Mouse (Mus musculus): Measurements from ENCODE around the gene Slc22a19.
"Not testable (repeated sequence)": the region's sequence is repeated elsewhere in the genome, so short reads cannot be mapped to it uniquely, and the experiment has no call there.

The Slc22a19 gene

DNA sequence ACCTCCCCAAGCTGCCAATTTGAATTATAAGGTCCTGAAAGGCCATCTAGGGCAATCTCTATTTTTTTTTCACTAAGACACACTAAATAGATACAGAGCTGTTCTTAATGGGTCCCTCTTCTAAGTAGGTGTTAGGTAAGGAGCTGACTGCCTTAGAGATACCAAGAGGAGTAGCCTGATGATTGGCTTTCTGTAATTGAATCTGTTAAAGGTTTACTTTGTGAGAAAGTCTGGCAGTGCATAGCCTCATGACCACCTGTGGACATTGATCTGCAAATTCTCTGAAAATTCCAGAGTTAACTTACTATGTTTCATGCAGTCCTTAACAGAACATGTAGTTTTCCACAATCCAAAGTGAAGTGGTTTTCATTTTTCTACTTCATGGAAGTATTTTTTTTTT lies at the start of gene Slc22a19:
Gene Slc22a19, minus strand, starts transcription at position 163 of the 400 bp plus-strand sequence.
- in situ Hi-C loops (cut with MseI, MboI) = no loop called here

DNA sequence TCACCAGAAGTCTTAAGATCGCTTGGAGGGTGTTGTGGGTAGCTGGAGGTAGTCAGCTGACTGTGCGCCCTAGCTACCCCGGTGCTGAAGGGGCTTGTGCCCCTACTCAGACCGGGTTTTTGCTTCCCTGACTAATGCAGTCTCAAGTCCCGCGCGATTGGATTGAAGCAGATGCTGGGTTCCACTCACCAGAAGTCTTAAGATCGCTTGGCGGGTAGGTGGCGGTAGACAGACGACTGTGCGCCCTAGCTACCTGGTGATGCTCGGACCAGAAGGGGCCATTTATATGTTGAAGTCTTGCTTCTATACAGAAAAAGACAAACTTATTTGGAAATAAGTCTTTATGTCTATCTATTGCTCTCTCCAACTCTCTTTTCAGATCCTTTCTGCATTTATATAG lies 42.3 kb upstream of the Slc22a19 start:
- in situ Hi-C loops (cut with MseI, MboI) = not testable (repeated sequence)

DNA sequence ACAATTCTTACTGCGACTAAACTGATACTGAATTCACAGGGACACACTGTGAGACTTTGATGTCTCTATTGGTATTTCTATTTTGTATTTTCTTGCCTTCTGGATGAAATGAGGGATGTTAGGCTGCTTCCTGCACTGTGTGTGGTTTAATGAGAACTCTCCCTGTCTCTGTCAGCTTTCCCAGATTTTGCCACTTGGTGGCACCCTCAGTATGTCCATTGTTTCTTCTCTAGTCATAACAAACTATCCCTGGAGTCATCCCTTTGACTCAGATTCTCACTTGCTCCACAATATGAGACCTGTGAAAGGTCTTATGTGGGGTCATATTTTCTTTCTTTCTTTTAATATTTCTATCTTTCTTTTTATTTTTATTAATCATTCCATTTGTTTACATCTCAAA lies 18.4 kb upstream of the Slc22a19 start:
- in situ Hi-C loops (cut with MseI, MboI) = no loop called here

DNA sequence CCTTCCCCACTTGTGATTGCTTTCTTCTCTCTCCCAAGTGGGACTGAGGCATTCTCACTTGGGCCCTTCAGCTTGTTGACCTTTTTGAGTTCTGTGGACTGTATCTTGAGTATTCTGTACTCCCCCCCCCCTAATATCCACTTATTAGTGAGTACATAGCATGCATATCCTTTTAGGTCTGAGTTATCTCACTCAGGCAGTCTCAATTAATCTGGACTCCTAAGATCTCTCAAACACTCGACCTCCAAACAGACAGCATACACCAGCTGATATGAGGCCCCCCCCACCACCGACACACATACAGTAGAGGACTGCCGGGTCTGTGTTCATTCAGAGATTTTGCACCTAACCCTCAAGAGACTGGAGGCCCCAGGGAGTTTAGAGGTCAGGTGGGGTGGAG lies 18.0 kb downstream of the Slc22a19 start:
- in situ Hi-C loops (cut with MseI, MboI) = not testable (repeated sequence)

DNA sequence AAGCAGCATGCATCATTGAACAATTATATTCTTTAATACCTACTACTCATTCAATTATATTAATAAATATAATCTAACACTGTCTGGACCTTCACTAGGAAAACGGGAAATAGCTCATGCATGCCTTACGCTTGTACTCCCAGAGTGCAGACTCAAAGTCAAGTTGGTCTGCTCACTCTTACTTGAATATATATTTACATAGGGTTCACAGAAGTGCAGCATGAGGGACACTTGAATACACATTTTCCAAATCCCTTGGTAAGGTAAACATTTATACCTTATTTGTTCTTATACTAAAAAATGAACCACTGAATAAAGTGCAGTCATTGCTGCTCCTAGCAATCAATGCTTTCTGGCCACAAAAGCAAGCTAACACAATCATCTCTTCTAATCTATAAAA lies 19.9 kb downstream of the Slc22a19 start:
- in situ Hi-C loops (cut with MseI, MboI) = no loop called here

DNA sequence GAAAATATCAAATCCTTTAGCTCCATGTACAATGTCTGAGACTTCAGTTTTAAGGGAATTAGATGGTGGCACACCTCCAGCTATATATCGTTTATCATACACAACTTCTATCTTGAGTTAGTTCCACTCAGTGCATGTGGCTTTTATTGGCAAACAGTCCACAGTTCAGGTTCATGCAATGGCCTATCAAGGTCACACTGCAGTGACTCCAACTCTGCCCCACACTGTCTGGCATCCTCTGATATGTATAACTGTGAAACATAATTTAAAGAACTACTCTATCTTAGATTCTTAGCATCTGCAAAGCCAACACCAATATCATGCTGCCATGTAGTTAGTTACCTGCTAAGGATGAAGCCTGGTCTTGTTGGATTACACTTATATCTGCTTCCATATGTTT lies 23.1 kb downstream of the Slc22a19 start:
- in situ Hi-C loops (cut with MseI, MboI) = no loop called here

DNA sequence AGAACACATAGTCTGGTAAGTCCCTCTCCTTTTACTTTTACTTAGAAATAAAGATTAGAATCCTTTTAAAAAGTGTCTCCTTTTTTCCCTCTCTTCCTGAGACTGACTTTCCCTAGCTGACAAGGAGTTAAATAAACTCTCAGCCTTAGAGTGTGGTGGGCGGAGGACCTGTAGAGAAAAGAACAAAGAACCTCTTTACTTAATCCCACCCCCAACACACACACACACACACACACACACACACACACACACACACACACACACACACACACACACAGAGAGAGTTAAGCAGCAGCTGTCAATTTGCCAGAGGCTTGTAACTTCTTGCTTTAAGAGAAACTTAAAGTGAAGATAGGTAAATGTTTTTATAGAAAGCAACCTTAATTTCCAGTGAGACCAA lies 39.1 kb downstream of the Slc22a19 start:
- in situ Hi-C loops (cut with MseI, MboI) = no loop called here

DNA sequence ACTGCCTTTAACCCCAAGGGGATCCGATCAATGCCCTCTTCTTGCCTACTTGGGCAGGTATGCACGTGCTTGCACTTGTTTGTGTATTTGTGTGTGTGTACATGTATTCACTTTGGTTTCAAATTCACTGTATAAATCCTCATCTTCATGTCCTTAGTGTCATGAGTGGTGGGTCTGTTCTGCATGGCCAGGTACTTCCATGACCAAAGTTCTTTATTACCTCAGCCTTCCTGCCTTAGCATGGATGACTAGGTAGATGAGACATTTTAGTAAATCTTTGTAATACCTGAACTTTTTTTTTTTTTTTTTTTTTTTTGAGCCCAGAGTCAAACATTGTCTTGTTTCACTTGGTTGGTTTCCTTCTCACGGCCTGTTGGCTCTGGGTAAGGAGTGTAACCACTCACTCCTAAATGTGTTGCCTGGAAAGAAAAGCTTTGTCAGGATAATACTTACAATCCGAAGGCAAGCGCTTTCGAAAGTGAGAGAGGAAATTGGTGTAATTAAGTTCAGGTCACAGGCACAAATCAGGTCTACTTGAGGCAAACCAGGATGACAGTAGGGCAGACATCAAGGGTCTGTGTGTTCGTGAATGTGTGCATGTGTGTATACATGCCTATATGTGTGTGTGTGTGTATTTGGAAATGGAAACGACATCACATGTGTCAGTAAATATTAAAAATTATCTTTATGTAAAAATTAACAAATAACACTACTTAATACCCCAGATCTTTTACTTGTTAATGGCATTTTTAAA lies 62.0 kb downstream of the Slc22a19 start:
- in situ Hi-C loops (cut with MseI, MboI) = no loop called here

DNA sequence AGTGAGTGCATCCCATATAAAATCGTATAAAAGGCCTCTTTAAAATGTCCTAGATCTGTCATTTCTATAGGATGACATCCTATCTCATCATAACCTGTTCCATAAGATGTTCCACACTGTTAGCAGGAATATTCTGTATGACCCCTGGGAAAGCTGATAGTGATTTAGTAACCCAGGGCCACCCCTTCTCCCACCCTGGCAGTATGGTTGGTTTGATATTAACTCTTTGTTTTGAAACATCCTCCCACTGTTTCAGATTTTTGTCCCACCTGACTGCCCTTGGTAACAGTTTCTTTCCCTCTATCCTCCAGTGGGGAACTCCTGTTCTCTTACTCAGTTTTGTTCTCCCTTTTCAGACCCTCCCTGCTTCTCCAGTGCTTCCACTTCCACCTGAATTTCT lies 77.3 kb downstream of the Slc22a19 start:
- in situ Hi-C loops (cut with MseI, MboI) = no loop called here

DNA sequence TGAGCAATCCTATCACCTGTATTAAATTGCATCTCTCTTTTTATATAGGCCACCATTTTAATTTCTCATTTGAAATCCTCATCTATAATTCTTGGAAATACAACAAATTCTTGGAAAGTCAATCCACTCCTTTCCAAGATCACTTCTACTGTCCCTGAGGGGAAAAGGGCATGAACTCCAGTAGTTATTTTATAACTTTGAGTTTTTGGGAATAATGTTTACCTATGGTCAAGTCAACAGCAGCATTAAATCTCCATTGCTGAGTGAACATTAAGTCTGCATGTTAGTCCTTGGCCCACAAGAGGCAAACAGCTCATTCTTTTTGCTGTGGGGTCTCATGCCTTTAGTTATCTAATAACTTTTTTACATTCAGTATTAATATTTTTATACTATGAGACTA lies 78.1 kb downstream of the Slc22a19 start:
- in situ Hi-C loops (cut with MseI, MboI) = no loop called here

All from mouse trophoblast stem cell (cell line).